Mouse (Mus musculus) lung, postnatal 0 days (tissue): Measurements from ENCODE around the gene Top1. TPM values are rescaled to one million over a fixed set of nuclear protein-coding genes. Genes with fewer than 3 reads are reported as not detected.

ENCODE experiments used
- ATAC-seq: fragments of 200-750 bp; cut with Nextera tagmentation; 2 replicates; pipeline ENCODE4 v1.8.0; 2017; ENCODE audit warnings: moderate library complexity
- DNase-seq: peaks from one replicate; pipeline ENCODE4 v3.0.0-alpha.2; 2016; ENCODE audit warnings: low spot score
- H3K27ac ChIP-seq: fragments of 300-500 bp; sonication (generic); 2 replicates; pipeline ENCODE4 v1.5.1; 2014; ENCODE audit warnings: antibody characterized with exemption, mild to moderate bottlenecking, low read length, mixed read lengths
- H3K27me3 ChIP-seq: fragments of 300-500 bp; sonication (generic); replicated peaks from 2 replicates; pipeline ENCODE4 v1.6.1; 2014; ENCODE audit warnings: low read length, mixed read lengths; ENCODE audit not compliant: insufficient read depth
- H3K36me3 ChIP-seq: fragments of 300-500 bp; sonication (generic); 2 replicates; pipeline ENCODE4 v1.6.1; 2014; ENCODE audit warnings: low read length, mixed read lengths; ENCODE audit not compliant: insufficient read depth
- H3K4me1 ChIP-seq: fragments of 300-500 bp; sonication (generic); 2 replicates; pipeline ENCODE4 v1.6.1; 2014; ENCODE audit warnings: antibody characterized with exemption, low read depth, low read length, mixed read lengths; ENCODE audit not compliant: insufficient read depth
- H3K4me2 ChIP-seq: fragments of 300-500 bp; sonication (generic); replicated peaks from 2 replicates; pipeline ENCODE4 v1.6.1; 2014; ENCODE audit warnings: low read depth, mild to moderate bottlenecking, low read length, moderate library complexity, mixed read lengths
- H3K4me3 ChIP-seq: fragments of 300-500 bp; sonication (generic); 2 replicates; pipeline ENCODE4 v1.5.1; 2014; ENCODE audit warnings: low read depth, low read length
- H3K9ac ChIP-seq: fragments of 300-500 bp; sonication (generic); replicated peaks from 2 replicates; pipeline ENCODE4 v1.6.1; 2014; ENCODE audit warnings: low read depth, mild to moderate bottlenecking
- H3K9me3 ChIP-seq: fragments of 300-500 bp; sonication (generic); 2 replicates; pipeline ENCODE4 v1.6.1; 2016; ENCODE audit warnings: low read length, mixed read lengths
- CTCF ChIP-seq: IDR thresholded peaks from 2 replicates; pipeline ENCODE4 v1.5.1; 2016; ENCODE audit warnings: antibody characterized with exemption, mild to moderate bottlenecking
- EP300 ChIP-seq: IDR thresholded peaks from 2 replicates; pipeline ENCODE4 v1.6.1; 2016; ENCODE audit warnings: antibody characterized with exemption, mild to moderate bottlenecking, control low read depth
- WGBS: fragments of 180-500 bp; shearing (Covaris S2); extraction: QIAGEN DNeasy Blood & Tissue Kit; methylation state at CpG from one replicate; pipeline ENCODE4 v1.1.7; 2014; 5-methylcytosine and 5-hydroxymethylcytosine counted together
- polyA plus RNA-seq: library from polyadenylated mRNA; unstranded; fragments of >200 nt; fragmentation: Nextera tagmentation; extraction: Ambion mirVana; gene quantifications from 2 replicates; pipeline ENCODE4 v1.2.1, GENCODE M21; 2015

Gene Top1
- polyA plus RNA-seq, 1 experiment from 2014 or later, result 38.7 TPM

DNA sequence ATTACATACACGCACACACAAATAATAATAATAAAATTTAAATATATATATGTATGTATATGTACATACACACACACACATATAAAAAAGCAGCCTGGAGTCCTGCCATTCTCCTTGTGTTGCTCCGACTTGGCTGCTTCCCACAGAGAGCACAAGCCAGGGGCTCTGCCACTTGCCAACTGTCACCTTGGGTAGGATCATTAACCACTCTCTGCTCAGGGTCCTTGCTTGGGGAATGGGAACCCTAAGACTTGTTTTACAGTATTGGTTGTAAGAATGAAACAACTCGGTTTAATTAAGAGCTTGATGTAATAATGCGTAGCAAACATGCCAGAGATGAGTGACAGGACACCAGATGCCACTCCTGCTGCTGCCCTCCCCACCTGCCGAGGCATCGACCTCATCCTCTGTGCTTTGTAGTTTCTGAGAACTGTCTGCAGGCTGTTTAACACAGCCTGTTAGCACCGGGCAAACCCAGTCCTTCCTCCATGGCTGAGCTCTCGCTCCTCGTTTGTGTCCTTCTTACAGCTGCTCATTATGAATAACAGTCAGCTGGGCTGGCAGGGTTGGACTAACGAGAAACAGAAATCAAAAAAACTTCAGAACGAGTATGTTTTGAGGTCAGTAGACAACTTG is 95.0 kb downstream of the Top1 start:
- DNase-seq (no peak), ATAC-seq (no peak)
- H3K36me3 ChIP-seq, result no peaks in the 10 kb centered on the region
- TF ChIP-seq EP300 (no peak), CTCF (no peak)
- WGBS, result 53% methylated on average over 11 of the region's 11 CpGs
- H3K9ac ChIP-seq, result no peak overlapping the region
- H3K9me3 ChIP-seq, result no peaks in the 10 kb centered on the region
- no peak overlapping the region for H3K4me2 ChIP-seq
- no peaks in the 10 kb centered on the region for H3K27me3 ChIP-seq
- peaks cover 58% of the 10 kb centered on the region for H3K4me1 ChIP-seq
- H3K27ac ChIP-seq, result peak overlapping the region; percentile 69
- no peak overlapping the region for H3K4me3 ChIP-seq

DNA sequence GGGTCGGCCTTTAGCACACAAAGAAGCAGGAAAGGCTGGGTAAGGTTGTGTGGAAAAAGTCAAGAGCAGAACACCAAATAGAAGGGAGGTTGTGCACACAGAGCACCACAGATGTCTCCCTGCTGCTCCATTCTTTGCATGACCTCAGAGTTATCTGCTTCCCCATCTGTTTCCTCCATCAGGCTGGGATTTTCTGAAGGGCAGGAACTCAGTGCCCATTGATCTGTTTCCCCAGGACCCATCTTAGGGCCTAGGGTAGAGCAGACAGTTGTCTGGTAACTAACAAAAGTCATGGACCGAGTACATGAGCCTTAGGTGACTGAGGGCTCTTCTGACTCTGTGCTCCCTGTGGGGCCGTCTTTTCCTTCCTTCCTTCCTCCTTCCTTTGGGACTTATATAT is 95.9 kb downstream of the Top1 start:
- Histone ChIP-seq H3K4me1 (peaks cover 60% of the 10 kb centered on the region), H3K9ac (no peak overlapping the region), H3K9me3 (no peaks in the 10 kb centered on the region), H3K27ac (peak overlapping the region; percentile 69), H3K27me3 (no peaks in the 10 kb centered on the region), H3K36me3 (peaks cover 1% of the 10 kb centered on the region; the same call in 1 of the 2 replicates), H3K4me2 (no peak overlapping the region), H3K4me3 (no peak overlapping the region)
- peak; percentile 51 for DNase-seq
- whole genome bisulfite sequencing, result 32% methylated on average over 3 of the region's 3 CpGs
- TF ChIP-seq EP300 (peak; percentile 87), CTCF (no peak)
- peak; percentile 50 for ATAC-seq

DNA sequence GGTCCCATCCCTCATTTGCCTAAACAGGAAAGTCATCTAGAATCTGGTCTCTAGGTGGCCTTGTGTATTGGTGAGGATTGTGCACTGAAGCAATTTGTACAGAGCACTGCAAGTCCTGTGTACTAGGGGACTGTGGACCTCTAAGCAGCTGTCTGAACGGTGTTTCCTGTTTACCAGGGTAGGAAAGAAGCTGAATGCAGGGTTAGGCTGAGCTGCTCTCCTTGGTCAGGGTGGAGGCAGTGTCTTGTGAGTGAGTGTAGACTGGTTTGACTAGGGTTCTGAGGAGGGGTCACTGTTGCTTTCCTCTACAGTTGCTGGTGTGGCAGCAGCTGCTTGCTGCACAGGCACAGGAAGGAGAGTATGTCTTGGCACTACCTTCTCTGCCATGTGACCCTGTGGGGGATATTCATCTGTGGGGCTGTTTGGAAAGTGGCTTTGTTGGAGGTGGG is 96.5 kb downstream of the Top1 start:
- TF ChIP-seq EP300 (no peak), CTCF (peak; percentile 31)
- H3K27me3 ChIP-seq, result no peaks in the 10 kb centered on the region
- H3K4me2 ChIP-seq, result no peak overlapping the region
- peaks cover 5% of the 10 kb centered on the region; the same call in 1 of the 2 replicates for H3K36me3 ChIP-seq
- peak; percentile 49 for ATAC-seq
- H3K9ac ChIP-seq, result no peak overlapping the region
- no peak for DNase-seq
- H3K4me3 ChIP-seq, result no peak overlapping the region
- H3K4me1 ChIP-seq, result peaks cover 60% of the 10 kb centered on the region
- WGBS, result 28% methylated on average over 1 of the region's 1 CpGs
- no peaks in the 10 kb centered on the region for H3K9me3 ChIP-seq
- H3K27ac ChIP-seq, result peak overlapping the region; percentile 69

DNA sequence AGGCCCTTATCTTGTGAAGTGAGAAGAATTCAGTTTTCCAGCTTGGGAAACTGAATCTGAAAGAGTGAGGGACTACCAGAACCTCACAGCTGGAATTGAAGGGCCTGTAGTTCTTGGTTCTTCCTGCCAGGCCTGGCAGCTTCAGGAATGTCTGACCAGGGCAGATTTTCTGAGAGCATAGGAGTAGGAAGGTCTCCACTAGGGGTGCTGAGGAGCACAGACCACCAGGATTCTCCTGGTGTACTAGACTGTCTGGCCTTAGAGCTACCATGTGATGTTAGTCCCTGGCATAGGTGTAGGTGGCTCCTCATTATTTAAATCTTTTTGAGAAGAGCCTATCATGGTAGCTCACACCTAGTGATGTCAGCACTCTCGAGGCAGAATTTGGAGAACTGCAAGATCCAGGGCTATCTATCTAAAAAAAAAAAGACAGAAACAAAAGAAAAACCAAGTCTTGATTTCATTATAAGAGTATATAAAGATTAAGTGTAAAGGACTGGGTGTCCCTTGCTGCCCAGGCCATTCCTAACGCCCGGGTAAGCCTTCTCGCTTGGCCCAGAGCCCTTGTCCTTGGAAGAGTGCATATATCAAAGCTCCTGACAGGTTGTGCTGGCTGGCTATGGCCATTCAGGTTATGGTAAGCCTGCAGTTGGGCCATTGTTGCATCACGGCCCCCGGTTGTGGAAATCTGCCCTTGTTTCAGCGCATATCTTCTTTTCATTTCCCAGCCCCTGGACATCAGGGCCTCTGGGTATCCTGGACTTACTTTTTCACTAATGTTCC is 98.5 kb downstream of the Top1 start:
- peak; percentile 46 for ATAC-seq
- peak; percentile 87 for DNase-seq

DNA sequence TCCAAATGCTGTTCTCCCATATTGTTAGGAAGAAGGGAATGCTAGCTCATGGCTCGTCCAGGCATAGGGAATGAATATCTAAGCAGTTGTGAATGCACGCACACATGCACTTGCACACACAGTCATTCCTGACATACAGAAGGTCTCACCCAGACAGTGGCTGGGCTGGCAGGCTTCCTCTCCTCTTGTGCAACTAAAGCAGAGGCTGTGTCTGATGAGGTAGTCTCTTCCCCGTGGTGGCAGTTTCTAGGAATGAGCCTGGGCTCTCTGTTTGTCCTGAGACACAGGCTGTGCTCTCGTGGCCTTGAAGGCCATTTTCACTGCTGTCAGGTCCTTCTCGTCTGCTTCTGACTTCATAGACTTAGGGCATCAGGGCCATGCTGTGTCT is 99.1 kb downstream of the Top1 start:
- Histone ChIP-seq H3K36me3 (peaks cover 15% of the 10 kb centered on the region), H3K4me1 (peaks cover 39% of the 10 kb centered on the region)
- peak; percentile 25; the same call in 1 of the 2 replicates for ATAC-seq

More for the DNA sequence above, 98.5 kb downstream of the Top1 start:
- H3K9me3 ChIP-seq, result no peaks in the 10 kb centered on the region
- peak overlapping the region; percentile 69 for H3K27ac ChIP-seq
- no peaks in the 10 kb centered on the region for H3K27me3 ChIP-seq
- H3K4me1 ChIP-seq, result peaks cover 45% of the 10 kb centered on the region
- no peak overlapping the region for H3K4me2 ChIP-seq
- WGBS, result 65% methylated on average over 7 of the region's 7 CpGs
- TF ChIP-seq CTCF (peak; percentile 79), EP300 (0 out of 2 replicates have a peak, but pooled peaks have one; percentile 10)
- peaks cover 15% of the 10 kb centered on the region for H3K36me3 ChIP-seq
- no peak overlapping the region for H3K4me3 ChIP-seq
- no peak overlapping the region for H3K9ac ChIP-seq

DNA sequence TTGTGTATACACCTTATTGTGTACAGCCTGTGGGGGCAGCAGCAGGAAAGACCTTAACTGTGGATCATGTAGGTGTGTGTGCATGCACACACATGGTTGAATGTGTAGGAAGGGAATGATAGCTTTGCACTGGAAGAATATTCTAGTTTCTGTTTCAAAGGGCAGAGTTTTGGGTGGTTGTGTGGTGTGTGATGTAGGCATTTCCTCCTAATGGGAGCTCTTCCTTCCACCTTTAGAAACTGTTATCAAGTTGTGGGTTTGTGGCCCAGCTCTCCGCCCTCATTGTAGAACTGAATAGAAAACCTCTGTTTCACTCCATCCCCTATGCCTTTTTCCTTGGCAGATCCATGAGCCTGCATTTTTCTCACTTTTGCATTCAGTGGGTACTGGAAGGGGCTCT is 99.8 kb downstream of the Top1 start:
- H3K27ac ChIP-seq, result 0 out of 2 replicates have a peak overlapping the region, but pooled peaks have one; percentile 7
- DNase-seq (no peak), ATAC-seq (no peak)
- H3K4me2 ChIP-seq, result no peak overlapping the region
- no peak overlapping the region for H3K9ac ChIP-seq
- TF ChIP-seq EP300, result no peak
- TF ChIP-seq CTCF, result no peak
- H3K4me1 ChIP-seq, result peaks cover 32% of the 10 kb centered on the region
- peaks cover 15% of the 10 kb centered on the region for H3K36me3 ChIP-seq
- no peaks in the 10 kb centered on the region for H3K9me3 ChIP-seq
- H3K27me3 ChIP-seq, result no peaks in the 10 kb centered on the region
- WGBS, result 95% methylated on average over 1 of the region's 1 CpGs
- H3K4me3 ChIP-seq, result no peak overlapping the region

More for the DNA sequence above, 99.1 kb downstream of the Top1 start:
- Histone ChIP-seq H3K27ac (peak overlapping the region; percentile 15), H3K9me3 (no peaks in the 10 kb centered on the region), H3K9ac (no peak overlapping the region), H3K4me3 (no peak overlapping the region), H3K4me2 (no peak overlapping the region), H3K27me3 (no peaks in the 10 kb centered on the region)
- DNase-seq, result peak; percentile 46
- TF ChIP-seq CTCF, result no peak
- no peak for TF ChIP-seq EP300
- WGBS, result 52% methylated on average over 5 of the region's 5 CpGs
